Mouse (Mus musculus) C2C12 (cell line): ENCODE measurements around the gene Bsg.

Source experiments
- CTCF ChIP-seq: IDR thresholded peaks from one replicate; pipeline ENCODE4 v1.5.1; 2011; ENCODE audit not compliant: control insufficient read depth, insufficient read depth, insufficient read length
- MAX ChIP-seq: IDR thresholded peaks from one replicate; pipeline ENCODE4 v1.6.1; 2011; ENCODE audit warnings: mild to moderate bottlenecking, control low read depth
- USF1 ChIP-seq: IDR thresholded peaks from one replicate; pipeline ENCODE4 v1.6.1; 2011; ENCODE audit warnings: low read depth, mild to moderate bottlenecking, control low read depth, moderate library complexity

DNA sequence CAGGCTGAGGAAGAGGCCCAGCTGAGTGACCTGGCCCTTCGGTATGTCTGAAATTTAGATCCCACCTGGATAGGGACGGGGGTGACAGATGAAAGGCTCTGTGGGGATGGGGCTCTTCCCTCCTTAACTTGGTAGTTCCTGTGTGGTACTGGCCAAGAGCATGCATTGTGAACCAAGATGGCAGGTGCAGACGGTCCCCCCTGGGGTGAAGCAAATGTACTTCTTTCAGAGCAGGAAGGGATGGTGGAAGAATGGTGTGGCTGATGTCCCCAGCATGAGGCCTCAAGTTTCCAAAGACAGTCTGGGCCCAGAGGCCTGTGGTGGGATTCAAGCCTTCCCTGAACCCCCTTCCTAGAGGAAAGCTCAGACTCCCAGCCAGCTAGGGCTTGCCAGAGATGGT is 51.6 kb downstream of the Bsg start:
- no peak for TF ChIP-seq USF1
- no peak for TF ChIP-seq CTCF
- no peak for TF ChIP-seq MAX
